Mouse (Mus musculus): ENCODE measurements around the gene Cysrt1.

Gene Cysrt1

DNA sequence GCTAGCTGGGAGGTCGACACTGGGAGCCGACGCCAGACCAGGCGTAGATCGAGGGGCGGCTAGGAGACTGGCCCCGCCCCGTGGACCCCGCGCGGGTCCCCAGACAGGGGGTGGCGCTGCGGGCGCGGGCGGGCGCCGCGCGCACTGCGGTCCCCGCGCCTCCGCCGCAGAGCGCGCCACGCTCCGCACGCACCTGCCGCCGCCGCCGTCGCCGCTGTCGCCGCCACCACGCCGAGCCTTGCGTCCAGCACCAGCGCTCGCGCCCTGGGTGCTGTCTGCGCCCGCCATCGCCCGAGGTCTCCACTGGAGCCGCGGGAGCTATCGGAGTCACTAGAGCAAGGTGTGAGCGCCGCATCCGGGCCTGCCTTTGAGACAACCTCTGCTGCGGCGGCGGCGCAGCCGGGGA, at the start of gene Cysrt1, which contains the start of gene Rnf208:
Gene Cysrt1 (minus strand): TSS at position 352 of the 406 bp plus-strand sequence.
Gene Rnf208 (plus strand): TSS at position 155 of the 406 bp plus-strand sequence.
- DNase-seq (ENCODE audit: low spot score) = no peak

GRCm38 (mm10) chr2:25291184-25292053, 49.2 kb upstream of the Cysrt1 start:
- no peak for DNase-seq (ENCODE audit: low spot score)

DNA sequence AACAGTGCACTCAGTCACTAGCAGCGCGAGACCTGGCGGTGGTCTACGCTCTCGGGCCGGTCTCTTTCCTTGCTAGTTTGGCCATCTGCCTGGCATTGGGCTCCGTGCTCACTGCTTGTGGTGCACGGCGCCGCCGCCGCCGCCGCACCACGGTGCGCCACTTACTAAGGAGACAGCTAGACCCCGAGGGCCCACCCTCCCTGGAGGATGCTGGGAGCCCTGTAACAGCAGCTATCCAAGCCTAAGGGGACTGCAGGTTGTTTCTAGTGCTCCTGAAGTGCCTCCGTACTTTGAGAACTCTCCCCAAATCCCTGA, 48.5 kb upstream of the Cysrt1 start:
- no peak for DNase-seq (ENCODE audit: low spot score)

GRCm38 (mm10) chr2:25290101-25290815, 48.0 kb upstream of the Cysrt1 start:
- no peak for DNase-seq (ENCODE audit: low spot score)

GRCm38 (mm10) chr2:25289651-25290050, 47.4 kb upstream of the Cysrt1 start, which contains the start of gene Lrrc26:
TSS of gene Lrrc26 (plus strand) at chr2:25289915.
- no peak for DNase-seq (ENCODE audit: low spot score)

DNA sequence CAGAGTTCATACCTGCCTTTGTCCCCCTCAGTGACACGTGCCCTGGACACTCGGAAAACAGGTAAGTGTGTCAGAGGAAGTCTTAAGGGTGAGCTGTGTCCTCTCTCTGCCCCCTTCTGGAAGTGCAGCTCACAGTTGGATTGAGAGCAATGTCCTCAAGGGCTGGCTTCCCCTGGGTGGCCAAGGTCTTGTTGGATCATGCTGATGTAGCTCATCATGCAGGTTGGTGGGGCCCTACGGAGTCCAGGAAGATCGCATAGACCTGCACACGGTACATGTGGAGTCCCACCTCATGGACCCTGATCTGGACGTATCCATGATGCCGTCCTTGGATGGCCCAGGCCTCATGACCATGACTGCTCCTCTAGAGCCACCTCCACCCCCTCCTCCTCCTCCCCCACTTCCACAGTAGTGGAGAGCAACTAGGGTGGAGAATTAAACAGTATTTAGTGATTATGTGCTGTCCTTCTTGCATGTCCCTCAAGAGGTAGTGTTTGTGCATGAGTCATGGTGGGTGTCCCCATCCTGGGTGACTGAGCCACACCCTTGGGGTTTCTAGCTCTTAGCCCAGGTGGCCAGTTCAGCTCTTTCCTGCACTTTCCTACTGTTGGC, 46.6 kb upstream of the Cysrt1 start:
- DNase-seq (ENCODE audit: low spot score) = no peak

GRCm38 (mm10) chr2:25287927-25288649, 45.8 kb upstream of the Cysrt1 start, which contains the start of gene Tmem210:
TSS of gene Tmem210 (plus strand) at chr2:25288145.
- no peak for DNase-seq (ENCODE audit: low spot score)

- DNase-seq (ENCODE audit: low spot score) = no peak
Measured at GRCm38 (mm10) chr2:25286837-25287636, 44.8 kb upstream of the Cysrt1 start.

DNA sequence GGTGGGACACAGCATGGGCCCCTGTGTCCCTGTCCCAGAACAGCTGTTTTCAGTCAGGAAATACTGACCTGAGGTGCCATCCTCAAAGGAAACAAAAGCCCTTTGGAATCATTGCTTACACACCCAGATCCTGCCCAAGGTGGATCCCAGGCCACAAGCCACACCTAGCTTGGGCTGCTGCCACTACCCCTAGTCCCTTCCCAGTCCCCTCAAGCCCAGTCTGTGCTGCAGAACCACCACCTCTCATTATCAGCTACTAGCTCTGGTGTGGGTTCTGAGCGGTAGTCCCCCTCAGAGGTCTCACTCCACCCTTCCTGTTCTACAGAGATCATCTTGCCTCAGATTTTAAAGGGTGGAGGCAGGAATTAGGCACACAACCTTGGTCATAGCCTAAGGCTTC, 44.1 kb upstream of the Cysrt1 start:
- DNase-seq (ENCODE audit: low spot score) = no peak

DNA sequence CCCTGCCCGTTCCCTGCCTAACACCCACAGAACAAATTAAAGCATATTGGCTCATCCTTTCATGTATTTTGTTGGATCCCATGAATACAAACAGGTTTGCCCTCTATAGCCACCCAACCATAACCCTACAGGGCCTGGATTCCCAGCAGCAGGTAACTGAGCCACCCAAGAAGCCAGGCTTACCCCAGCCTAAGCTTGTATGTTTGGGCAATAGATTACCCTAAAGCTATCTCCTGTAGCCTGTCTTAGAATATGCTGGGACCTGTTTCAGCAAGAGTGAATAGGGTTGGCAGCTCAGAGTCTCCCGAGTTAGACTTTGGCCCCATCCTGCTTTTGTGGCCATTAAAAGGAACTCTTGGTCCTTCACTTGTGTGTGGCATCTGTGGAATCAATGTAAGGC, 43.3 kb upstream of the Cysrt1 start:
- DNase-seq (ENCODE audit: low spot score) = no peak

DNA sequence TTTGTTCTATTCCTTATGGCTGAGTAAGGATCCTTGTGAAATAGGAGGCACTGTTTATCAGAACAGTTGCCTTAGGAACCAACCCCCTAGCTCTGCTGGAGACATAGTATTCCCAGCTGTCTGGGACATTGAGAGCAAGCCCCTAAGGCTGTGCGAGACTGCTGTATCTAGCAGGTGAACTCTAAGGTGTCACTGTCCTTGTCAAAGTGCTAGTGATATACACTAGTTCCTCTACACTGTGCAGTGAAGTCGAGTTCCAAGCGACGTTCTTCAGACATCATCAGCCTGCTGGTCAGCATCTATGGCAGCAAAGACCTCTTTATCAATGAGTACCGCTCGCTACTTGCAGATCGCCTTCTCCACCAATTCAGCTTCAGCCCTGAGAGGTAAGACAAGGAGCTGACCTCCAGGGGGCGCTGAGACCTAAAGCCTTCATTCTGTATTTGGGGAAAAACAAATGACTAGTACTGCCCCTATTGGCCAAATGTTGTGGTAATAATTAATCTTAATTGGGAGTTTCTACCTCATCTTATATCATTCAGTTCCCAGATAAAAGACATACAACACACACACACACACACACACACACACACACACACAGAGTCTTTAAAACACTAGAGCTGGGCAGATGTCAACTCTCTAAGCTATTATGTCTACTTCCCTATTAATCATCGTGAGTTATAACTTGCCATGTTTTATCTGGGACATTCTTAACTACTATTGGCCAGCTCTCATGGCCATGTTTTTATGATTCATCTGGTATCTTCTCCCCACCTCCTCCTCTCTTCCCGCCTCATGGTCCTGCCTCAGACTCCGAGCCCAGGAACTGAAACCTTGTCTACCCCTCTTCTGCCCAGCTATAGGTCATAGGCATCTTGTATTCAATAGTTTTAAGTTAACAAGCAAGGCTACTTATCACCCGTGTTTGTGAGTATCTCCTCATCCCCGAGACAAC, 37.0 kb upstream of the Cysrt1 start:
- DNase-seq (ENCODE audit: low spot score) = peak; percentile 86

GRCm38 (mm10) chr2:25273010-25273409, 30.8 kb upstream of the Cysrt1 start:
- DNase-seq (ENCODE audit: low spot score) = no peak

GRCm38 (mm10) chr2:25272515-25272914, 30.3 kb upstream of the Cysrt1 start:
- DNase-seq (ENCODE audit: low spot score) = no peak

GRCm38 (mm10) chr2:25271827-25272511, 29.7 kb upstream of the Cysrt1 start, which contains the start of the genes Ssna1 and Anapc2:
TSS of gene Ssna1 (minus strand) at chr2:25272438.
TSS of gene Anapc2 (plus strand) at chr2:25272478.
- DNase-seq (ENCODE audit: low spot score) = peak; percentile 95

DNA sequence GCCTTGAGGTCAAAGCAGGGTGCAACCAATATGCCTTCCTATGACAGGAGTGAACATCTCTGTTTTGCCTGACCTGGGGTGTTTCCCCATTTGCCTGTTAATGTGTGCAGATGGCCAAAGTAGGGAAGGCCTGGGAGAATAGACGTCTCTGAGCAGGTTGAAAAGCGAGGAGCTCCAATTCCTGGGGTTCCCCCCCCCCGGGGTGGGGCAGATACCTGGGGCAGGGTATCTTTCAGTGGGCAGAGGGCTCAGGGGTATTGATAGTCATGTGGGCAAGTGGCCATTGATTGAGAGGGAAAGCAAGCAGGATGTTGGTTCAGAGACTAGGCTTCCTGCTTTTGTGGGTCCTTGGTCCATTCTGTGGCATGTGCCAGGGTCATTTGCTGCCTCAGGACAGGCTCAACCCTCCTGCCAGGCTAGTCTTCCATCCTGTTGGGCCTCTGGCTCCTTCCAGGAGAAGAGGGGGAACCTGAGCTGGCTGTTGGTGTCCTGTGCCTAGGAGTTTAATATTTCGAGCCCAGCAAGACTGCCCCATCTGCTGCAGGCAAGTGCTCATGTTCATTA, 25.6 kb upstream of the Cysrt1 start:
- DNase-seq (ENCODE audit: low spot score) = no peak

DNA sequence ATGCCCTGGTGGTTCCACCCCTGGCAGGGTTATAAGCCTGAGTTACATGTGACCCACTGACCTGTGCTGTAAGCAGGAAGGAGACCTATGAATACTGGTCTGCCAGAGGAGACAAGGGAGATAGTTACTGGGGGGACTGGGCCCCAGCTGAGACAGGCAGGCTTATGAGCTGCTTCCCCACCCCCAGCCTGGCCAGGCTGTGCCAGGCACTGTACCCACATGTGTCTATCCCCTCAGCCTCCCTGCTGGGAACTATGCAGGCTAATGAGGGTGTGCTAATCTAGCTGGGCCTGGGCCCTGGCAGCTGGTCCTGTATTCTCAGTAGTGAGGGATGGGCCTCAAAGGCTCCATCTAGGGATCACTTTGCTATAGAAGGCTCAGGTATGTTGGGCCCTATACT, 25.0 kb upstream of the Cysrt1 start:
- DNase-seq (ENCODE audit: low spot score) = no peak

GRCm38 (mm10) chr2:25266720-25267119, 24.5 kb upstream of the Cysrt1 start:
- DNase-seq (ENCODE audit: low spot score) = no peak

DNA sequence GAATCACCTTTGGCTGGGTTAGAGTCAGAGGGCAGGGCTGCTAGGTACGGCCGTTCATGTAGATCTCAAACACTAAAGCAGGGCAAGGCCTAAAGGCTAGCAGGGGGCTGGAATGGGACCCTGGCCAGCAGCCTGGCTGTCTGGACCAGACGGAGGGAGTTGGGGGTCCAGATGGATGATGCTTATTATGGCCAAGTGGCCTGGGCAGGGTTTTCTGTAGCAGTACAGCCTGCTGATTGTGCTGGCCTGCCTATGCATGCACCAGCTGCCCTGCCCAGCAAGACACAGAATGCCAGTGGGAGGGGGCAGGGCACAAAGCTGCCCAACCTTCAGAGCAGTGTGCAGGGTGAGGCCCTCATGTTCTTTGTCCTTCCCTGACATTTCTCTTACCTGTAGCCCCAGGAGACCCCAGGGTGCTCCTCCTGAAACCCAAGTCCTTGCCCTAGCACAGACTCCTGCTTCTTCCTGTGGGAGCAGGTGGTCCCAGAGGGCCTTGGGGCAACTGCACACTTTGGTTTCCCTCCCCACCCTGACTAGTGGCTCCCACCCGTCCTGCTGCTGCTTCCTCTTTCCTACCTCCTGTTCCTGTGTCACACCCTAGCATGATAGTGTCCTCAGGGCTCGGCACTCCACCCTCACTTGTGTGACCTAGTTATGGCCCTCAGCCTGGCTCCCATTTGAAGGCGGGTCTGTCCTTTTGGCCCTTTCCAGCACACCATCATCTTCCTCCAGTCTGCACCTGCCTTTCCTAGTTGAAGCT, 23.8 kb upstream of the Cysrt1 start:
- no peak for DNase-seq (ENCODE audit: low spot score)

All from layer of hippocampus, adult 9-10 months (tissue).